Mouse (Mus musculus) retina, postnatal 7 days (tissue): ENCODE results near the gene Zic1.

Source experiments
- DNase-seq: peaks from one replicate; pipeline ENCODE4 v3.0.0-alpha.2; 2012; ENCODE audit warnings: low read depth, low spot score

Zic1 gene

GRCm38 (mm10) chr9:91365664-91366063 is at the start of gene Zic1:
TSS of gene Zic1 (minus strand) at chr9:91365810.
- no peak for DNase-seq

GRCm38 (mm10) chr9:91414007-91414661 is 48.5 kb upstream of the Zic1 start:
- DNase-seq, result no peak

DNA sequence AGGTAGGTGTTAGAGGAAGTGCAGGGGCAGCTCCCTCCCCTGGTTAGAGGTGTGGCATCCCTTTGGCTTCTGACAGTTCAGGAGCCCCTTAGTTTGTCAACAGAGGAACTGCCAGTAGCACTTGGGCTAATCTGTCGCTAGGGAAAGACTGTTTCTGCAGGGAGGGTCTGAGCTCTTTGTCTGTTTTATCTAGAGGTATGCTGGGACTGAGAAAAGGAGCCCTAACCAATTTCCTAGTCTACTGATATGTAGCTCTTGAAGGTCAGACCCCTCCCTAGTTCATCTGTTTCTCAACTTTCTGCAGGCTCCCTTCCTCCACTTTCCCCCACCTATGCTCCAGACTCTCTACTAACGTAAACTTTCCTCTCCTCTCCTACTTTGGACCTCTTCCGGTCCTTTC is 44.2 kb upstream of the Zic1 start:
- no peak for DNase-seq

- no peak for DNase-seq
Observed at GRCm38 (mm10) chr9:91406258-91406763, 40.7 kb upstream of the Zic1 start.

DNA sequence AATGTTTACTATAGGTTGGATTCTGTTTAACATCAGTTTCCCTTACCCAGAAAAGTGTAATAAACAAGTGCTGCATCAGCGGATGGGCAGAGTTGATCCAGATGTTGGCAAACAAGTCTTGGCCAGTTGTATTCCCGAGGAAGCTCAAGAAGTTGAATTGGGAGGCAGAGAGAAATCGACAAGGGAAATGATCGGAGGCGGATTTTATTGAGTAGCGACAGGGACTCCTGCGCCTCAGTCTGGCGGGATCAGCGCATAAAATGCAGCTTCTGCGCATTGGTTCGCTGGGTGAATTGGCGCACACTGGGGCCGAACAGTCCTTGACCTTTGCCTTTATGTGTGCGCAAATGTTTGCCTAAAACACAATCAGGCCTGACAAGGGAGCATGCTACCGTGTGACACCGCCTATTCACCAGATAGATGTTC is 40.2 kb upstream of the Zic1 start:
- no peak for DNase-seq

DNA sequence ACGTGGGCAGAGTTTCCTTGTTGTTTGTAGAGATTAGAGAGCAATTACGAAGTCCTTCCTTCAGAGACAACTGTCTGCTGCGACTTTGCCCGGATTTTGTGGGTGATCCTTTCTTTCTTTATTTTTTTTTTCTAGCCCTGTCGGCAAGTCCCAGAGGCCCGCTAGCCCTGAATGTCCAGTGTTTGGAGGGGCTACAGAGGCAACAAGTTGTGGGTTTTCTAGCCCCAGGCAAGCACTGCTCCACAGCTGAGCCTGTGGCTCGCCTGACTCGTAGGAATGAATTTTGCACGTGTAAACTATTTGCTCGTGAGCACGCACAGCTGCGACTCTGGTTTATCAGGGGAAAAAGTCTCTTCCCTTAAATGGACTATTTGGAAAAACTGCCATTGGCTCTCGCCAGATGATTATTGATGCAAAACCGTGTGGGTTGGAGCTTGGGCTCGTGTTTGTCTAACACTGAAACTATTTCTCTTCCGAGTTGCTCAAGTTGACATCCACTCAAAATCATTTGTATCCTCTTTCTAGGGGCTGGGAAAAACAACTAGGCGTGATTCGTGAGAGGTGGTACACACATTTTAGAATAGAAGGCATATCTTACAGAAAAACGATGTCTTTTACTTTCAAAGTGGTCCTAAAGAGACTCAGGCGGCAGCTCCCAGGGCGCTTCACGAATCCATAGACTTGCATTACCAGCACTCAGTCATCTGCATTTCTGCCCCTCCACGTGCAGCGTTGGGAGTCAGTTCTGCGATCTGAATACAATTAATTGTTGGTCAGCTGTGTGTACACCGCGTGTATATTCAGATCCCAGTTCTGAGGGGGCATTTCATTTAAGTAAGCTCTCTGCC is 39.5 kb upstream of the Zic1 start:
- DNase-seq, result no peak

- no peak for DNase-seq
Observed at GRCm38 (mm10) chr9:91404229-91404628, 38.6 kb upstream of the Zic1 start.

DNA sequence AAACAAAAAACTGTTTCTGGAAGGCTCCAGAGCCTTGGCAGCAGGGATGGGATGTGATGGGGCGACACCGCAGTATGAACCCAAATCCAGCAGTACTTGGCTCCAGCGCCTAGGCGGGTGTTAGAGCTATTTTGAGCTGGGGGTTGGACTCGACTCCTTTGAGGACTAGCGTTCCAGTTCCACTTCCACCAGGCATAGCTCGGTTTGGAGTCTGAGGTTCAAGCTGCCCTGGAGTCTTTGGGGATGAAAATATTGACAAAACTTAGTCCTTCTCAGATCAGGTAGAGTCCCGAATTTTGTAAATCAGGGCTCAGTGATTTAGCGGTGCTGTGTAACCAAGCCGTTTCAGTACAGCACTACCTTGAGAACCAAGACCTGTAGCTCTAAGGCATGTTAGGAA is 35.9 kb upstream of the Zic1 start:
- DNase-seq, result no peak

DNA sequence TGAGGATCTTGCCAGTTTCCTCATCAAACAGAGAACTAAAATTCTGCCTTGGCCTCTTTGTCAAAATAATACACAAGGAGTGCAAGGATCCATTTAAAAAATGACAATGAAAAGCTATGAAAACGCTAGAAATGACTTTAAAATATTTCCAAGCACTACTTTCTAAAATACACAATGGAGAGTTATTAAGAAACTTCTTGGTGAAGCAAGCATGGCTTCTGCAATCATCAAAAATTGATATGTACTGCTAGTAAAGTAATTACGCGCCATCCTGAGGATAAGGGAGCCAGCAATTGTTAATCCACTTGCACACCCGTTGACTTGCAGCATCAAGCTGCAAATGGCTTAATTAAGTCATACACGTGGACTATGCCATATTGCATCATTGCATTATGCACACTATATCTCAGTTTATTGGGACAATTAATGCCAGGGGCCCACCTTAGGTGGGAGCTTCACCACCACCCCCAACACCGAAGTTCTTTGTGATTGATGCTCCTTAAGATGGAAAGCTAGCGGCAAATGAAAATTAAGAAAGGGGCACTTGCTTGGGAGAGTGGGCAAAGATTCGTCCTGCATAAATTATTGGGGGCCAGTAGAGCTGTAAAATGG is 35.0 kb upstream of the Zic1 start:
- no peak for DNase-seq

DNA sequence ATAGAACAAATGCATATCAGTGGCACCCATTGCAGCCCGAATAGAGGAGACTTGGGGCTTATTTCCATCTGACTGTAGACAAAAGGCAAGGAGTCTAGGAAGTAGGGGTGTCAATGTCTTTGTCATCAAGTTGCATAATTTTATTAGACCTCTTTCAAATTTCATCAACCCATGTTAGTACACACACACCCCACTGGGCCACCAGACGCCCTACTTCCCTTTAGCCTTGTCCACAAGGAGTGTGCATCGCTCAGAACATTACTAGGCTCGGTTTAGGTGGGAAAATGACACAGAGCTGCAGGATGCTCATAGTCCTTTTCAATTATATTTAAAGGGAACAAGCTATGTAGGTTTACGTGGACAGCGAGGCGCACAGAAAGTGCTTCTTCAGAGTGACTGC is 34.4 kb upstream of the Zic1 start:
- DNase-seq, result no peak

DNA sequence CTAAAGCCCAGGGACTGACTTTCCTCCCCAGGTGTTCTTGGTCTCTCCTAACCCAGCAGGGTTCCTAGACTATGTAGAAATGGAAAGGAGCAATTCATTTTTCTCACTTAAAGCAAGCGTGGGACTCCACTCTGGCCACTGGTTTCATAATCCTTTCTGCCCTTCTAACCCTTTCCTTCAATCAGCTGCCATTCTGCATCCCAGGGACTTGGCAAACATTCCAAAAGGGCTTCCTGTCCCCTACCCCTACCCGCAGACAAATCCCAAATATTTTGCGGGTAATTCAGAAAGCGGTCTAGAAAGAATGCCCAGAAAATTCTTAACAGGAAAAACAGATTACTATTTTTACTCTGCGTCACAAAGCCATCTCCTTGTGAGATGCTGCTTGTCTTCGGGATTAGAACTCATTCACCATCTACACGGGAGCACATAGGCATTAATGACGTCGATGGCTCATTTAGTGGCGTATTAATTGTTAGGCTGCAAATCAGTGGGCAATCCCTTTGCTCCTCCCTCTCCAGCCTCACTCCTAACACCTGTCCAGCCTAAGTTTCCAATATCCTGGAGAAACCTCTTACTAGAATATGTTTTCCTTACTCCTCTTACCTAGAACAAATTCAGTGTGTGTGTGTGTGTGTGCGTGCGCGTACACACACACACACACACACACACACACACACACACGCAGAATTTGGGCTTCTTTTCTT is 29.6 kb upstream of the Zic1 start:
- no peak for DNase-seq

GRCm38 (mm10) chr9:91394211-91394646 is 28.6 kb upstream of the Zic1 start:
- DNase-seq, result no peak

DNA sequence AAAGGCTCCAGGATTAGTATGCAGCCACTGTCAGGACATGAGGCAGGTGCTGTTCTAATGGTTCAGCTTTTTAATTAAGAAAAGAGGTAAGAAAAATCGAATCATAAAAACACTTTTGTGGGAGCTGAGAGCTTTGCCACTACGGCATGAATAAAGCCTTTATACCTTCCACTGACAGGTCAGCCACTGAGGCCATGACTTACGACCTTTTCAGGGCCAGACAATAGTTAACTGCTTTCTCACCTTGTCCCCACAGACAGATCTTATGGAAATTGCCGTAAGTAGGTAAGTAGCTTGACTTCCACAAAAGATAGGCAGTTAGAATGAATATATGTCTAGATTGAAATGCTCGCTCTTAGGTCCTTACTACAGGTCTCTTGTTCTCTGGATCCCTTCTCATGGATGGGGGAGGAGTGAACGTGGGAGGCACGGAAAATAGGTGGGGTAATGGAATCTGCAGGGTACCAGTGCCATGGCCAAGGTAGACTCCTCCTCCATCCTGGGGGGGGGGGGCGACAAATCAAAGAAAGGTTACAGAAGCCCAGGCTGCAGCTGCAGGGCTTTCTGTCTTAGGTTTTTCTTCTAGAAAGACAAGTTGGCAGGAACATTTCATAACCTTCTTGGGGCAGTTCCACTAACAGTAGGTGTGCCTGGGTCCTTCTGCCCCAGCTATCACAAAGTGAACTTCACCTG is 27.9 kb upstream of the Zic1 start:
- no peak for DNase-seq

DNA sequence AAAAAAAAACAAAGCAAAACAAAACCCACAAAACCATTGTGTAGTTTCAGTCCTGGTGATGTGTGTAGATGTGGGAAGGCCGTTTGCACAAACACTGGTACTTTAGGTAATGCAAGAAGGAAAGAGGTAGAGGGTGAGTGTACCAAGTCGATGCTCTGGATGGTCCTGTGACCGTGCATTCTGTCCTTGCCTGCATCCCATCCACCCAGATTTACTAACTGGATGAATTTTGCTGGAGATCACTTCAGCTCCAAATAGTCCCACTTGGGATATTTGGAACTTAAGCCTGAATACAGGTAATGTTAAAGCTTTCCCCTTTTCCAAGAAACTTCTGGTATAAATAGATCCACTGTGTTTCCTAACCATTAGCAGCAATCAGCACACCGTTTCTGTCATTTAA is 22.6 kb upstream of the Zic1 start:
- no peak for DNase-seq

DNA sequence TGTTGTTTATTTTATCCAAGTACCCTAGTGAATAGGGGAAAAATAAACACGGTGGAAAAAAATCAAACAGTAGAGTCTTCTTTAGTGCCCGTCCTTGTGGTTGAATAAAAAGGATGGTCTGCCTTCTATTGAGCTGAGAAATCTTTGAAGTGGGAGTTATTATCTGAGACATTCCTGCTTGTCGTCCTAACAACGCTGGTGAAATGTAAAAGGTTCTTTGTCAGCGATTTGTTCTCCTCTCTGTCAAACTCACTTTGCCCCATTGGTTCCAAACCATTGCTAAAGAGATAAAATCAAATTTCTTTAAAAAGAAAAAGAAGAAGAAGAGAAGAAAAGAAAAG is 22.1 kb upstream of the Zic1 start:
- no peak for DNase-seq

GRCm38 (mm10) chr9:91386891-91387739 is 21.5 kb upstream of the Zic1 start:
- no peak for DNase-seq

DNA sequence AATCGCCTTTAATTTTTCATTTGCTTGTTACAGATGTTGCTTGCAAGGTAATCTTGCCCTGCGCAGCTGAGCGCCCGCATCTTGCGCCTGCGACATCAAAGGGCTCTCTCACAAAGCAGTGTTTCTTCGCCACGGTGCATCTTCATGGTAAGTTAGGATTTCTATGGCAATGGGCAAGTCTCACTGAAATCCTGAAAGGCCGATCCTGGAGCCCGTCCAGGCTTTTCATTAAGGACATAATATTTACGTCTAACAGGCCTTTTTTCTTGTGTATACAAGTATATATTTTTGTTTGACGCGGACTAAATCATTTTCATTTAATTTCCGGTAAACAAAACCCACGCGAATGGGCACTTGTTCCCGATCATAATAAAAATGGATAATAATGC is 20.9 kb upstream of the Zic1 start:
- no peak for DNase-seq

DNA sequence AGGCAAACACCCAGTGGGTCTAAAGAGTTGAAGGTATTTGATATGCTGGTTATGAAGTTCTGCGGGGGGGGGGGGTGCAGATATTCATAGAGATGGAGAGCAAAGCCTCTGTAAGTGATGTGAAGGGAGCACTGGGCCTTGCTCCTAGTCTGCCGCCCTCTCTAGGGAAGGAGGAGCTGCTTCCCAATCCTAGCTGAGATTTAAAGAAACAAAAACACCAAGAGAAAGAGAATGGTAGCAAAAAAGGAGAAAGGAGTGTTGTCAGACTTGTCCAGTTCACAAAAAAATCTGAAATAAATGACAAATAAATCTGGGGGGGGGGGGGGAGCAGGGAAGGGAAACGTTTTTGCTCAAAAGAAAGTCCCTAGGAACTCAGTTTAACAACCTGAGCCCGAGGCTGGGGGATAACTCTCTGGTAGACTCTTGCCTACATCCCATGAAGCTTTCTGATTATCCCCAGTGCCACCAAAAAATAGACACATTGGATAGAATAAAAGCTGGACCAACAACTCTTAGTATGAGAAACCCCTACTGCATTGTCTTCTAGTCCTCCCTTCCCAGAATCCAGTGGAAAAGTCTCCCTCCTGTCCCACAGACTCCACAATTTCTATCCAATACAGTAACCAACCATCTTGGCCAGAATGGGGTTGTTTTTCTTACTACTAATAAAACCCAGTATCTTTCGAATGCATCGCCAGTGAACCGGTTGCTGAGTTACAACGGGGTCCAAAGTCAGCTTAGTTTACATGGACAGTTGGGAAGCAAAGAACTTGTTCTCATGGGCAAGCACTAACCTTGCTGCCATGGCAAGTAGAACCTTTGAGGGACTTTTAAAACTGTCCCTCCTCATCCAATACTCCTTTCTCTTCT is 20.2 kb upstream of the Zic1 start:
- DNase-seq, result no peak
